Mouse (Mus musculus): Measurements from ENCODE around the gene Defa31. TPM values are rescaled to one million over a fixed set of nuclear protein-coding genes. Genes with fewer than 3 reads are reported as not detected.
"Not testable (repeated sequence)": the region's sequence is repeated elsewhere in the genome, so short reads cannot be mapped to it uniquely, and the experiment has no call there.

Gene Defa31
- not detected for total RNA-seq (2021)
- long read RNA-seq, experiment 1, result 0 reads
- long read RNA-seq, experiment 2, result 0 reads

- DNase-seq (ENCODE audit: low spot score), result not testable (repeated sequence)
Observed at GRCm38 (mm10) chr8:21191314-21191713, at the start of gene Defa31. TSS of gene Defa31 (plus strand) at chr8:21191614.

GRCm38 (mm10) chr8:21161977-21162376 is 29.4 kb upstream of the Defa31 start, which contains the start of gene Defa22:
TSS of gene Defa22 (plus strand) at chr8:21162277.
- not testable (repeated sequence) for DNase-seq (ENCODE audit: low spot score)

GRCm38 (mm10) chr8:21201261-21201660 is 9.8 kb downstream of the Defa31 start, which contains the start of gene Gm15293:
TSS of gene Gm15293 (plus strand) at chr8:21201561.
- DNase-seq (ENCODE audit: low spot score), result not testable (repeated sequence)

Other genes starting within 250 kb of the Defa31 start
- gene AY761185, start 246.9 kb upstream of the Defa31 start, total RNA-seq (2021), result not detected
- not detected for gene Defa21, start 166.1 kb upstream of the Defa31 start, total RNA-seq (2021)
- gene Defa23, start 136.6 kb upstream of the Defa31 start, total RNA-seq (2021), result not detected
- not detected for gene Defa35, start 126.6 kb upstream of the Defa31 start, total RNA-seq (2021)
- gene Defa25, start 107.2 kb upstream of the Defa31 start, total RNA-seq (2021), result not detected
- gene Gm14851, start 95.6 kb upstream of the Defa31 start, total RNA-seq (2021), result not detected
- not detected for gene Defa30, start 57.0 kb upstream of the Defa31 start, total RNA-seq (2021)
- gene Defa22, start 29.3 kb upstream of the Defa31 start, total RNA-seq (2021), result not detected
- not detected for gene Gm15293, start 9.9 kb downstream of the Defa31 start, total RNA-seq (2021)
- not detected for gene Gm15292, start 58.1 kb downstream of the Defa31 start, total RNA-seq (2021)
- gene Defa27, start 123.9 kb downstream of the Defa31 start, total RNA-seq (2021), result not detected
- not detected for gene Defa29, start 135.4 kb downstream of the Defa31 start, total RNA-seq (2021)
- not detected for gene Defa2, start 186.9 kb downstream of the Defa31 start, total RNA-seq (2021)
- not detected for gene Defa33, start 200.2 kb downstream of the Defa31 start, total RNA-seq (2021)
- not detected for gene Defa36, start 235.8 kb downstream of the Defa31 start, total RNA-seq (2021)